Mouse (Mus musculus) liver, embryonic 14.5 days (tissue): ENCODE measurements around the gene Uvrag. TPM values are rescaled to one million over a fixed set of nuclear protein-coding genes. Genes with fewer than 3 reads are reported as not detected.

Source experiments
- ATAC-seq: fragments of 200-750 bp; cut with Nextera tagmentation; 2 replicates; pipeline ENCODE4 v1.8.0; 2017; ENCODE audit warnings: moderate number of reproducible peaks, mild to moderate bottlenecking, moderate library complexity; ENCODE audit not compliant: insufficient read depth
- DNase-seq, 3 experiments: peaks; one replicate each; pipeline ENCODE4 v3.0.0-alpha.2; 2012 to 2013; ENCODE audit warnings: low read depth in 3 of 3, low spot score in 3 of 3
- H3K27ac ChIP-seq: fragments of 300-500 bp; sonication (generic); 2 replicates; pipeline ENCODE4 v1.5.1; 2014; ENCODE audit warnings: moderate library complexity, mild to moderate bottlenecking, control low read depth, inconsistent platforms
- H3K27me3 ChIP-seq: fragments of 300-500 bp; sonication (generic); 2 replicates; pipeline ENCODE4 v1.6.1; 2014; ENCODE audit warnings: mild to moderate bottlenecking, low read length, moderate library complexity; ENCODE audit not compliant: control insufficient read depth, insufficient read depth
- H3K36me3 ChIP-seq: fragments of 300-500 bp; sonication (generic); replicated peaks from 2 replicates; pipeline ENCODE4 v1.6.1; 2014; ENCODE audit warnings: low read depth; ENCODE audit not compliant: control insufficient read depth, insufficient read depth
- H3K4me1 ChIP-seq, 2 experiments: fragments of 200-500 bp in 1 of 2; fragments of 300-500 bp in 1 of 2; sonication (generic) in 1 of 2; replicated peaks; 2 replicates each; pipeline ENCODE4 v1.6.1; 2012 to 2014; ENCODE audit warnings: antibody characterized with exemption in 1 of 2, inconsistent platforms in 1 of 2, low read length in 1 of 2; ENCODE audit not compliant: control insufficient read depth in 2 of 2, insufficient read depth in 2 of 2
- H3K4me2 ChIP-seq: fragments of 300-500 bp; sonication (generic); 2 replicates; pipeline ENCODE4 v1.6.1; 2014; ENCODE audit warnings: low read depth, mild to moderate bottlenecking, control low read depth, moderate library complexity
- H3K4me3 ChIP-seq, 2 experiments: fragments of 200-500 bp in 1 of 2; fragments of 300-500 bp in 1 of 2; sonication (generic) in 1 of 2; 2 replicates each; pipeline ENCODE4 v1.5.1; 2012 to 2014; ENCODE audit warnings: low read depth in 2 of 2, low read length in 2 of 2, mild to moderate bottlenecking in 2 of 2, control low read depth in 1 of 2, inconsistent platforms in 1 of 2, moderate library complexity in 1 of 2; ENCODE audit not compliant: insufficient read depth in 1 of 2
- H3K9ac ChIP-seq: fragments of 300-500 bp; sonication (generic); replicated peaks from 2 replicates; pipeline ENCODE4 v1.6.1; 2014; ENCODE audit warnings: mild to moderate bottlenecking, control low read depth, moderate library complexity
- H3K9me3 ChIP-seq: fragments of 300-500 bp; sonication (generic); 2 replicates; pipeline ENCODE4 v1.6.1; 2016; ENCODE audit warnings: low read length, mixed read lengths; ENCODE audit not compliant: control insufficient read depth
- CTCF ChIP-seq: IDR thresholded peaks from 2 replicates; pipeline ENCODE4 v1.5.1; 2016; ENCODE audit warnings: antibody characterized with exemption, low read depth, control low read depth
- EP300 ChIP-seq: IDR thresholded peaks from 2 replicates; pipeline ENCODE4 v1.6.1; 2016; ENCODE audit warnings: antibody characterized with exemption, low read depth
- WGBS: fragments of 180-500 bp; shearing (Covaris S2); extraction: QIAGEN DNeasy Blood & Tissue Kit; methylation state at CpG from one replicate; pipeline ENCODE4 v1.1.7; 2014; ENCODE audit not compliant: insufficient replicate concordance; 5-methylcytosine and 5-hydroxymethylcytosine counted together
- polyA plus RNA-seq, 2 experiments: library from polyadenylated mRNA; depleted of rRNA in 1 of 2; stranded (reverse) in 1 of 2; unstranded in 1 of 2; fragments of >200 nt; fragmentation: Nextera tagmentation in 1 of 2; extraction: Ambion mirVana in 1 of 2; gene quantifications; 2 replicates each; pipeline versions ENCODE4 v1.2.1 to v1.2.3; 2012 to 2014

The Uvrag gene
- polyA plus RNA-seq, 2 experiments: 3.9 to 5.7 TPM

DNA sequence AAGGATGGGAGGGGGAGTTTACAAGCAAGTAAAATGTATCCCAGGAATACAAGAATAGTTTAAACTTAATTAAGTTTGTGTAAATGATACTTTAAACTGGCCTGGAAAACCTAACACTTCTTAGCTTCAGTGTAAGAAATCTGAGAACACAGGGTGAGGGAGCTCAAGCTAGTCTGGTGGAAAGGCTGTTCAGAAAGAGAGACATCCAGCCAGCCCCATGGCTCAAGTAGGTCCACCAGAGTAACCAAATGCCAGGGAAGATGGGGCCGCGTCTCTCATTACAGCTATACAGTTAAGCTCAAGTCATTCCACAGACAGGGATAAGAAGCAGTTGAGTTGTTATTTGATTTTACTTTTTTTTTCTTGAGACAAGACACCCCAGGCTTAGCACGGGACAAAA lies 107.6 kb downstream of the Uvrag start:
- Histone ChIP-seq H3K9ac (no peak overlapping the region), H3K9me3 (no peaks in the 10 kb centered on the region), H3K36me3 (no peaks in the 10 kb centered on the region), H3K4me2 (no peak overlapping the region), H3K27me3 (no peaks in the 10 kb centered on the region), H3K27ac (no peak overlapping the region), H3K4me1 (no peaks in the 10 kb centered on the region), H3K4me3 (no peak overlapping the region)
- TF ChIP-seq CTCF: no peak
- no peak for TF ChIP-seq EP300
- ATAC-seq (no peak), DNase-seq (no peak)
- WGBS: 89% methylated on average over 3 of the region's 3 CpGs

- no peak overlapping the region for H3K9ac ChIP-seq
- H3K9me3 ChIP-seq: no peaks in the 10 kb centered on the region
- H3K4me1 ChIP-seq: no peaks in the 10 kb centered on the region
- H3K36me3 ChIP-seq: no peaks in the 10 kb centered on the region
- H3K27me3 ChIP-seq: no peaks in the 10 kb centered on the region
- TF ChIP-seq EP300 (no peak), CTCF (no peak)
- DNase-seq (no peak), ATAC-seq (no peak)
- 71% methylated on average over 8 of the region's 8 CpGs for WGBS
- no peak overlapping the region for H3K27ac ChIP-seq
- no peak overlapping the region for H3K4me2 ChIP-seq
- no peak overlapping the region for H3K4me3 ChIP-seq
Observed at GRCm38 (mm10) chr7:99032051-99032450, 108.9 kb downstream of the Uvrag start.

- DNase-seq (no peak), ATAC-seq (no peak)
- no peaks in the 10 kb centered on the region for H3K36me3 ChIP-seq
- H3K27me3 ChIP-seq: no peaks in the 10 kb centered on the region
- TF ChIP-seq EP300 (no peak), CTCF (peak; percentile 61)
- H3K9me3 ChIP-seq: no peaks in the 10 kb centered on the region
- no peak overlapping the region for H3K27ac ChIP-seq
- H3K9ac ChIP-seq: no peak overlapping the region
- H3K4me1 ChIP-seq: no peaks in the 10 kb centered on the region
- WGBS: 74% methylated on average over 7 of the region's 7 CpGs
- H3K4me3 ChIP-seq: no peak overlapping the region
- H3K4me2 ChIP-seq: no peak overlapping the region
Observed at GRCm38 (mm10) chr7:99028108-99028507, 112.8 kb downstream of the Uvrag start.

GRCm38 (mm10) chr7:99027185-99027584 lies 113.8 kb downstream of the Uvrag start:
- no peak overlapping the region for H3K4me2 ChIP-seq
- H3K9ac ChIP-seq: no peak overlapping the region
- H3K9me3 ChIP-seq: no peaks in the 10 kb centered on the region
- H3K4me3 ChIP-seq: no peak overlapping the region
- no peak overlapping the region for H3K27ac ChIP-seq
- WGBS: 56% methylated on average over 5 of the region's 5 CpGs
- H3K36me3 ChIP-seq: no peaks in the 10 kb centered on the region
- DNase-seq (no peak), ATAC-seq (no peak)
- TF ChIP-seq CTCF: no peak
- TF ChIP-seq EP300: no peak
- H3K4me1 ChIP-seq: no peaks in the 10 kb centered on the region
- no peaks in the 10 kb centered on the region for H3K27me3 ChIP-seq

DNA sequence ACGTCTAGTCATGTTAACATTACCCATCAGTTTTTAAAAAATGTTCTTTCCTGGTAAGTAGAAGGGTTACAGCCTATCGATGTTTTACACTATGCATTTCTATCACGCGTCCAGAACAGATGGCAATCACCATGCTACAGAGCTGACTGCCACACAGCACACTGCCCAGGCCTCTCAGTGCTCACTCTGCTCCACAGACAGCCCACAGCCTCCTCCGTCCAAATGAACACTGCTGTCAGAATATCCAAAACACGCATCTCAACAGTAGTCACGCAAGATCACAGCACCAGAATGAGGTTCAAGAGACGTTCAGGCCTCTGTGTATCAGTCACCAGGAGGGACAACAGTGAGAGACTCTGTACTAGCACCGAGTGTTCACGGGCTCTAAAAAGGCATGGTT lies 115.0 kb downstream of the Uvrag start:
- Histone ChIP-seq H3K36me3 (no peaks in the 10 kb centered on the region), H3K9me3 (no peaks in the 10 kb centered on the region)

More for the DNA sequence above, 115.0 kb downstream of the Uvrag start:
- Histone ChIP-seq H3K4me3 (no peak overlapping the region), H3K4me2 (no peak overlapping the region), H3K27me3 (no peaks in the 10 kb centered on the region), H3K4me1 (peaks cover 0 to 3% of the 10 kb centered on the region in 2 experiments; a peak in 1 of 4 replicates), H3K27ac (no peak overlapping the region), H3K9ac (no peak overlapping the region)
- no peak for ATAC-seq
- TF ChIP-seq CTCF (no peak), EP300 (no peak)
- no peak for DNase-seq
- WGBS: 74% methylated on average over 10 of the region's 10 CpGs
